Mouse (Mus musculus) heart, postnatal 0 days (tissue): ENCODE results near the gene Eps8.

Experiments used
- CTCF ChIP-seq: IDR thresholded peaks from 2 replicates; pipeline ENCODE4 v1.5.1; 2016; ENCODE audit warnings: antibody characterized with exemption, control low read depth, low read depth
- EP300 ChIP-seq: IDR thresholded peaks from 2 replicates; pipeline ENCODE4 v1.6.1; 2016; ENCODE audit warnings: antibody characterized with exemption, low read depth

GRCm38 (mm10) chr6:137636131-137636530 is 18.5 kb downstream of the Eps8 start:
- no peak for TF ChIP-seq CTCF
- no peak for TF ChIP-seq EP300
